Mouse (Mus musculus): ENCODE measurements at regions not wholly inside any gene's neighbourhood (a gene's known extent, or its start where the extent isn't known, plus 50 kb on each side); places are given as distances from the start of the nearest gene placed in this dataset.

- TF ChIP-seq CTCF (IDR thresholded peaks at IDR 0.05; ENCODE audit: low read depth) (no peak), EP300 (IDR thresholded peaks at IDR 0.05; ENCODE audit: low read depth) (no peak)
Measured at GRCm38 (mm10) chr9:61746401-61746800, 167.9 kb downstream of the Rplp1 start.
